Mouse (Mus musculus) cerebellum, adult 11-12 months (tissue): ENCODE data around the gene Riiad1.

ENCODE experiments used
- DNase-seq: peaks from one replicate; pipeline ENCODE4 v3.0.0; 2022

Riiad1 gene

DNA sequence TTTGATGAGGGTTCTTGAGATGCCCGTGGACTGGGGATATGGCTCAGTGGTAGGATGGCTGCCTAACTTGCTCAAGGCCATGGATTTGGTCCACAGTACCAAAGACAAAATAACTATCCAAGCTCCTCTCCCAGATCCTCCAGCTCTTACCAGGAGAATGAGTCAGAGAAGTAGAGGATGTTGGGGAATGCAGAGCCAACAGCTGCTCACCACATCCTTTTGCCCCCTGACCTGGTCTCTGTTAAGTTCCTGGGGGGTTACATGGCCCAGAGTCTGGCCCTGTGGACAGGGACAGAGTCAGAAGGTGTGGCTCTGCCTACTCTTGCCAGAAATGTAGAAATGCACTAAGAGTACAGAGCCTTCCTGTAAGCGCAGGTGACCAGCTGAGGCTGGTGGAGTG lies 20.3 kb downstream of the Riiad1 start:
- DNase-seq: no peak

DNA sequence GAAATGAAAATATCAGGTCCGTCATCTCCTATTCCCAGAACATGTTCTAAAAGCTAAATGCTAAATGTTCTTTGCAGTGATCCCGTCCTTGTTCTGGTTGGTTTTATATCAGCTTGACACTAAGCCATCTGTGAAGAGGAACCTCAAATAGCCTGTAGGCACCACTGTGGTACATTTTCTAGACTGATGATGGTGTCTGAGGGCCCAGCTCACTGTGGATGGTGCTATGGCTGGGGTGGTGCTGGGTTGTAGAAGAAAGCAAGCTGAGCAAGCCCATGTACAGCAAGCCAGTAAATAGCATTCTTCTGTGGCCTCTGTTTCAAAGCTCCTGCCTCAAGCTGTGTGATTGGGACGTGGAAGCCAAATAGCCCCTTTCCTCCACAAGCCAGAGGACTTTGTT lies 23.1 kb downstream of the Riiad1 start:
- DNase-seq: no peak

DNA sequence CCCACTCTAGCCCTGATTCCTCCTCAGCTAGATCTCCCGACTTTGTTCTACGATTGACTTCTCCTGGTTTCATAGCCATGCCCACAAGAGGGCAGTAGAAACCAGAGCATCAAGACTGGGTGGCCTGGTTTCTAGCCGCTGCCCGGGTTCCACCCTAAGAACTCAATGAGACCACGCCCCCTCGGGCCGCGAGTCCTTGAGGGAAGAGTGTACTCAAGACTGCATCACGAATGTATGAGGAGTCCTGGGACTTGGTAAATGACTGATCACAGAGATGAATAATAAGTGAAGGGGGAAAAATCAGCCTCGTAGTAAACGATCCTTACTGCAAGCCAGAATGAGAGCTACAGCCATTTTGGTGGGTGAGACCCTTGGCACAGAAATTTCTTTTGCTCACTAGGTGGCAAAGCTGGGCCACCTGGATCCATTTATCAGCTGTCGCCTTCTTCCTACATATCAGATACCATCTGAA lies 23.6 kb downstream of the Riiad1 start:
- DNase-seq: peak; percentile 73

DNA sequence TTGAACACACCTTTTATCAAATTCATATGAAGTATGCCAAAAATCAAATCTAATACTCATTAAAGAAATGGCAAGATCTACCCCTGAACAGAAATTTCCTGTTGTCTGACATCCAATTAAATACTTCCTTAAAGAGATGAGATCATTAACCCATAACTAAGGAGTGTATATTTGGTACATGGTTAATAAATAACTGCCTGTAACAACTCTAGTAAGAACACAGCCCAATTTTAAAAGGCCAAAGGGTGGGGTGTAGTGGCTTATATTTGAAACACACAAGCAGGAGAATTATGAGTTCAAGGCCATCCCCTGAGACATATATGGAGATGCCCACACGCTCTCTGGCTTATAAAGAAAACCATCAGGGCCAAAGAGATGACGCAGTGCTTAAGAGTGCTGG lies 30.8 kb downstream of the Riiad1 start:
- DNase-seq: no peak

DNA sequence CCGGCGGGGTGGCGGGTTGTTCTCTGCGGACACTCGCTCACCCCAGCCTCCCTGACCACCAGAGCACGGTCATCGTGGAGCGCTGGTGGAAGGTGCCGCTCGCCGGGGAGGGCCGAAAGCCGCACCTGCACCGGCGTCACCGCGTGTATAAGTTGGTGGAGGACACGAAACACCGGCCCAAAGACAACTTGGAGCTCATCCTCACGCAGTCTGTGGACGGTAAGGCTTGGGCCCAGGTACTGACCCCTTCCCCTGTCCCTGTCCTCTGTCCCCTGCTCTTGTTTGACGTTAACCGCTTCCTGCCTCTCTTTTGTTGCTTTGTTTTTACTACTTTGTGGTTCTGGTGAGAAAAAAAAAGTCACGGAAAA lies 36.6 kb downstream of the Riiad1 start, which contains the start of gene Oaz3:
Gene Oaz3, minus strand, starts transcription at position 319 of the 368 bp plus-strand sequence.
- DNase-seq: no peak

DNA sequence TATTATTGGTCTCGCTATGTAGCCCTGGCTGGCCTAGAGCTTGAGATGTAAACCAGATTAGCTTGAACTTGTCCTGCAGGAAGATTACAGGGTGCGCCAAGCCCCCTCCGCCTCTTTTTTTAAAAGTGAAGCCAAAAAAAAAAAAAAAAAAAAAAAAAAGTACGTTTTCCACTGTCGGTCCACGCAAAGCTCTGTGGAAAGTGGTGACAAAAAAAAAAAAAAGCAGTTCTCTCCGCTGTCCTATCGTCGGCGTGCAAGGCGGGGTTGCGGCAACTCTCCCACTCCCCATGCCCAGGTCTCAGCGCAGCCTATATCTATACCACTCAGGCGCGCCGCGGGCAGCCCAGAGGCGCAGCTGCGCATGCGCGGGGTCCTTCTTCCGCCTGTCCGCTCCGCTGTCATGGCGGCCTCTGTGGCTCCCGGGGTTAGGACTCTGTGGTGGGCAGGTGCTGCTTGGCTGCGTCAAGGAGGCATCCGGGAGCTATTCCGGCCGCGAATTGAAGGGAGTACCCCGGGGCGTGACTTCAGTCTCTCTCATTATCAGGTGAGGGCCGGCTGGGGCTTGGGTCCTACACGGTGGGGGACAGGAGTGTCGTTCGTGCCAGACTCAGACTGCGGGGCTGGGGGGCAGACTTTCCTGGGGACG lies 37.1 kb downstream of the Riiad1 start, which contains the start of gene Mrpl9:
Gene Mrpl9, plus strand, starts transcription at position 368 of the 646 bp plus-strand sequence.
- DNase-seq: peak; percentile 94

DNA sequence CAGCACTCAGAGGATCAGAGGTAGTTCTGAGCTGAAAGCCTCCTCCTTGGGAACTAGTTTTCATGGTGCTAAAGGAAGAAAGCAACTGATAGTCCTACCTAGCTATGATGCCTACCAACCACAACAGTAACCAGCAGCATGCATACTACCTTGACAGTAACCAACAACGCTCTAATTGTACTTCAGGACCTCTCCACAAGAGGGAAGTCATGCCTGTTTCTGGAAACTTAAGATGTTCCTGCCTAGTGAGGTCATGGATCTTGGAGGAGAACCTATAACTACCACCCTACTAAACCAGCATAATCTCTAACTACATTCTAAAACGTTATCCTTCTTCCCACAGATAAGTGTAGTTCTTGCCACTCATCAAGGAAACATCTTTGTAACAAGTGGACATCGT lies 39.0 kb downstream of the Riiad1 start:
- no peak for DNase-seq

DNA sequence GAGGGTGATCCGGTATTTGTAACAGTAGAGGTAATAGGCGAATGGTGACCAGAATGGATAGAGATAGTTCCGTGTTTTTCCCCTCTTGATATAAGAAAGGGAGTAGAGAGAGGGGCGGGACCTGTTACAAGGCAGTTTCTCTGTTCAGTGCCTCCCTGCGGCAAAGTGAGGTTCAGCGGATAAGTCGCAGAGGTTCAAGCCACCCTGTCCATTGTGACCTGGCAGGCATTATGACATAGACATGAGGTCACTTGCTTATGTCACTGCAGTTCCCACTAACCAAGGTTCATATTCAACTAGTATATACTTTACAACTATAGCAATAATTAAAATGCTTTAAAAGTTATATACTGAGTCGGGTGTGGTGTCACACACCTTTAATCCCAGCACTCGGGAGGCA lies 43.7 kb downstream of the Riiad1 start:
- DNase-seq: no peak

DNA sequence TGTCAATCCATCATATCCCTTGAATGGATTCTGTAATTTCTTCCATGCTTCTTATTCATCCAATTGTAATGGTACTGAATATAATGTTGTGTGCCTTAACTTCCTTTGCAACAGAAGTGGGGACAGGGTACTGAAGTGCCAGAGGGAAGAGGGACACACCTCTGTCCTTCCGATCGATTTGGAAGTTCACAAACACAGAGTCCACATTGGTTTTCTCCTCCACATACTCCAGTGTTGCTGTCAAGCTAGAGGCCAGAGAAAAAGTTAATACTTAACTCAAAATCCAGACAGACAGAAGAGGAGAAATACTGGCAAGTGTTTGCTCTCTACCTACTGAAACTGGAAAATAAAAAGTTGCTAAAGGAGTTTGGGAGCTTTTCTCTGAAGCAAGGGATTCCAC lies 45.8 kb downstream of the Riiad1 start:
- no peak for DNase-seq

DNA sequence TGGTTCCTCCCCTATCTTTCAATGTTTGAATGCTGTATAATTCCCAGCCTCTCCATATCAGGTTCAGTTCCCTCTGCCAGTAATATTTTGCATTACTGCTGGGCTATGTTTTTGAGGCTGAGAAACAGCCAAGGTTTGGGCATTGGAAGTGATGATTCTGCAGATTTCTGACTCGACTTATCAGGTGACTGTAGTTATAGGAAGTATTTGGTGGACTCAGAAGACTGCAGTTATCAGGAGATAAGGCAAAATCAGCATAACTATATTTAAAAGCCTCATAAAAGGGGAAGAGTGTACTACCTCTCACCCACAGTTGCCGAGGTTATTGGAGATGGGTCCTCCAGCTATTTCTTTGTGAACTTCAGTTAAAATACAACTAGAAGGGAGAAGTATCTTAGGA lies 49.2 kb downstream of the Riiad1 start:
- DNase-seq: no peak
